Mouse (Mus musculus) adrenal gland, postnatal 36 days (tissue): ENCODE data around the gene Oaz2. TPM values are rescaled to one million over a fixed set of nuclear protein-coding genes. Genes with fewer than 3 reads are reported as not detected.

Experiments
- DNase-seq, 2 experiments: peaks; one replicate each; pipeline ENCODE4 v3.0.0; 2021; ENCODE audit warnings: mixed read lengths in 1 of 2
- total RNA-seq, 2 experiments: library from RNA; stranded (reverse); gene quantifications; 2 replicates each; pipeline ENCODE4 v1.2.3; 2021

Gene Oaz2
- total RNA-seq, 2 experiments from 2014 or later: 128 to 130 TPM

DNA sequence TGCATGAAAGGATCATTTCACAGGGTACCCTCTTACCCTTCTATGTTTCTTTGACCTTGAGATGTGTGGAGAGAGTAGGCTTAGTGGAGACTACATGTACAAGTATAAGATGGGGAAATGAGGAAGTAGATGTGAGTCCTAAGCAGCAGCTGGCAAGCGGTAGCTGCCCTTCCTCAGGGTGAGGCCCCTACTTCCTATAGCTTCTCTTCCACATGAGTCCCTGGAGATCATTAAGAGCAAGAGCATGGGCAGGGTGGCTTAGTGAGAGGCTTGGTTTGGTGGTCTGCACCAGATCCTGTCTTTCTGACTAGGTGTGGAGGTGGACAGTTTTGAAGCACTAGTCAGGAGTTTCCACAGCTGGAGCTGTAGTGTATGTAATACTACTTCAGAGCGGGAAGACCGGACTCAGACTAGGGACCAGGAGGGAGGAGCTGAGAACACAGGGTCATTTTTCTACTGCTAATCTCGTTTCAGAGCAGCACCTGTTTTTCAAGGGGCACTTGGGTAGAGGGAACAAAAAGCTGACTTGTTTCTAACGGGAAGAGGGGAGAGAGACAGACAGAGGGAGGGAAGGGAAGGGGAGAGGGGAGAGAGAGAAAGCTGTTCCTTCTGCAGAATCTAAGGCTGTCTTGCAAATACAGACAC is 25.3 kb downstream of the Oaz2 start:
- DNase-seq: no peak

- DNase-seq: peak in 1 of 2 experiments; percentile 60
These were observed 27.8 kb downstream of the Oaz2 start for GRCm38 (mm10) chr9:65695646-65696045.

DNA sequence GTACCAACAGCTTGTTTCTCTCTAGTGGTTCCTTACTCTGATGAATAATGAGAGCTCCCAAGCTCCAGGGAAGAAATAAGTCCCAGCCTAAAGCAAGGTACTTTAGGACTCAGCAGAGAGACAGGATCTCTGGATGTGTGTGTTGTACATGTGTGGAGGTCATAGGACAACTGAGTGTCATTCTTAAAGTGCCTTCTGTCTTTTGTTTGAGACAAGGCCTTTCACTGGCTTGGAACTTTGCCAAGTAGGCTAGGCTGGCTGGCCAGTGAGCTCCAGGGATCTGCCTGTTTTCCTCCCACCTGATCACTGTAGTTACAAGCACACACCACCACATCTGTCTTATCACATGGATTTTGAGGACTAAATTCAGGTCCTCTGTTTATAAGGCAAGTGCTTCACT is 28.5 kb downstream of the Oaz2 start:
- peak; percentile 52 to 54 for DNase-seq

DNA sequence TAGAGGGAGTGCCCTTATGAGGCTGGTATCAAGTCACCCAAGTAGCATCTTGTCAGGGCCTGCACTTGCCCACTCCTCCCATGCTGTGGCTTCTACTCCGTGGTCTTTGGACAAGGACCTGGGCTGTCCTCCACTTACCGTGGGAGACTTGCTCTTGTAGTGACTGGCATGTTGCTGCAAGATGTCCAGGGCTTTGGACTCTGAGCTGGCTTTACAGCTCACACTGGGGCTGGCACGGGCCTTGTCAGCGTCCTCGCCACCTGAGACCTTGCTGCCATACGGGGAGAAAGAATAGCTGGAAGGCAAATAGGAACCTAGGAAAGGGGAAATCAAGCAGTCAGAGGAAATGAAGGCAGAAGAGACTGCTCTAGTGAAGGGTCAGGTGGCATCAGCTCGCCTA is 29.6 kb downstream of the Oaz2 start:
- no peak for DNase-seq

- DNase-seq: no peak
These were observed 30.2 kb downstream of the Oaz2 start for GRCm38 (mm10) chr9:65697992-65698391.

DNA sequence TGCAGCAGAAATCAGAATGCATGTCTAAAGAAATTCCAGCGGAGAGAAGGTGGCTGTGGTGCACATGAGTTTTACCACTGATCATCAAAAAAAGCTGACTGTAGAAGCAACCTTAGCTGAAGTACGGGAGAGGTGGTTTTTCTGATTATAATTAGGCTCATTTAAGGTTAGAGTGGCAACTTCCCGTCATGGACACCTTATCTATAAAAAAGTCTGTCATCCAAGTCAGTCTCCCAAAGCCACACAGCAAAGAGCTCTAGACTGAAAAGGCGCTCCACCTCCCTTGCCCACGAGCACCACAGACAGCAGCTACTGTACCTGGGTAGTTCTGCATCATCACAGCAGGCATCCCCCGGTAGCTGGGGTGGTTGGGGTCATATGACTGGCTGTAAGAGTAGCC is 32.7 kb downstream of the Oaz2 start:
- no peak for DNase-seq

DNA sequence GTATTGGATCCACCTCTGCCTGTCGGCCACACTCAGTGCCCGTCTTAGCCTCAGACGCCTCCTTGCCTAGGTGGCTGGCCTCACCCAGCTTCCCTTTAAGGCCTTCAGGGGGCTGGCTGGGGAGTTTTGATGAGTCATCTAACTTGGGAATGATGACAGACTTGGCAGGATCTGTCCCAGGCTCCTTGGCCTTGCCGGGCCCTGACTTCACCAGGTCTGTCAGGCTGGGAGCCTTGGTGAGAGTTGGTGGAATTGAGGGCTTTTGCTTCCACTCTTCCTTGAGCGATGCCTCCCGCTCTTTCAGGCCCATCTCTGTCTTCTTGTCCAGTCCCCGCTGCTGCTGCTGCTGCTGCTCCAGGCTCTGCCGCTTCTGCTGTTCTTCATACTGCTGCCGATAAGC is 34.5 kb downstream of the Oaz2 start:
- peak in 1 of 2 experiments; percentile 30 for DNase-seq

DNA sequence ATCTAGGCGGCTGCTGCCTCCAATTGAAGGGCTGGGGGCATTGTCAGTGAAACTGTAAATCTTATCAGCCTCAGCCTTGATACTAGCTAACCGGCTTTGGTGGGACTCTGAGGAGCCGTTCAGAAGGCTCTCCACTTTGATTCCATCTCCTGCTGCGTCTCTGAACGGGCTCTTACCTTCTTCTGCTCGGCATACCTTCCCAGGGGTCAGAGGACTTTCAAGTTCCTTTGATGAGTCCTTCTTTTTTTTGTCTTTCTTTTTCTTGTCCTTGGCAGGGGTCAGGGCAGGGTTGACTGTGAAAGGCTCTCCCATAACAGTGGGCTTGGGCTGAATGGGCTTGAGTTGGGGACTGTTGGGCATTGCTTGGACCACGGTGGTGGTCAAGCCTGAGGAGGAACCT is 35.4 kb downstream of the Oaz2 start:
- no peak for DNase-seq

DNA sequence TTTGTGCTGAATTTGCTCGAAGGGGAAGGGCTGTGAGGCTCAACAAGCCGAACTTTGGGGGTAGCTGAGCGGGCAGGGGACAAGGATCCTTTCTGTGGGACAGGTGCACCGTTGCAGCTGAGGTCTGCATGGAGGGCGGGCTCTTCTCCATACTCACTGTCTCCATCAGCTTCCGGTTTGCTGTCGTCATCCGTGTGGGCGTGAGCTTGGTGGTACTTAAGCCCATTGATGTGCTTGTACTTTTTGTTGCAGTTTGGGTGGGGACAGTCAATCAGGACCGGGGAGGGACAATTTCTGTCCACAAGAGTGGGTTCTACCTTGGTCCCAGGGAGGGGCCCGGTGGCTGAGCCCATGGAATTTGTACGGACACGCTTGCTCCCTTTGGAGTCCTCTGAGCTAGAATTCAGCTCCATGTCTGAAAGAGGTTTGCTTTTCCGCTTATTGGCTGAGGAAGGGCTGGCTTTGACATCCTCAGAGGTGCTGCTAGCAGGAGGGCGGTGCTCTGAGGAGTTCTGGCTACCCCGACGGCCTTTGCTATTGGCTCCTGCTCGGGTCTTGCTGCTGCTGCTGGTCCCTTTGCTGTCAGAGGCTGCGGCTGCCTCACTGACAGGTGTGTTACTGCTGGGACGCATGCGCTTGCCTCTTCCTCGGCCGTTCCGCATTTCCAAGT is 36.3 kb downstream of the Oaz2 start:
- no peak for DNase-seq

DNA sequence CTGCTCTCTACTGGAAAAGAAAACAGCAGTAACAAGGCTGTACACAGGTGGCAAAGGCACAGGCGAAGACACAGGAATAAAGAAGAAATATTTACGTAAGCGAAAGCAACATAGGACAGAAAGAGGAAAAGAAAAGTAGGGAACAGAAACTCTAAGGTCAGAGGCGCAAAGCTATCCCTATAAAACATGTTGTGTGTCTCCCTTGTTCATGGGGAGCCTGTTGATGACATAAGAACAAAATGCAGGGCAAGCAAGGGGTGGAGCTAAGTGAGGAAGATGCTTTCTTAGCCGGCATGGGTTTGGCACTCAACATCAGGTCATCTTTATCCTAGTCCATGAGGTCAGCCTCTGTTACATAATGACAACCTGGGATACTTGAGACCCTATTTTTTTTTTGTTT is 50.4 kb downstream of the Oaz2 start:
- DNase-seq: no peak

DNA sequence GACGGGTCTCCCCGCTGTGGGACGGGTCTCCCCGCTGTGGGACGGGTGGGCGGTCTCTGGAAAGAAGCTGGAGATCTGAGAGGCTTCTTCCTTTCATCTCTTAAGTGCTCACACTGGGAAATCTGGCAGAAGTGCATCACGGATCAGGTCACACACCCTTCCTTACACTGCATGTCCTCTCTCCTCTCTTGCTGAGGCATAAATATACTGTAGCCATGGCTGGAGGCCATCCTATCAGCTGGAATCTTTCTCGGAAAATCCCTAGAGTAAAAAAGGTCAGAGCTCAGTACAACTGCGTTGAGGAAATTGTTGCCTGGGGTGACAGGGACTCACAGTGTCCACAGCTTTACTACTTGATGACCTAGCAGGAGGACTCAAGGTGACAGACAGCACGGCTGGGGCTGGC is 53.4 kb downstream of the Oaz2 start:
- peak; percentile 26 to 32 for DNase-seq

DNA sequence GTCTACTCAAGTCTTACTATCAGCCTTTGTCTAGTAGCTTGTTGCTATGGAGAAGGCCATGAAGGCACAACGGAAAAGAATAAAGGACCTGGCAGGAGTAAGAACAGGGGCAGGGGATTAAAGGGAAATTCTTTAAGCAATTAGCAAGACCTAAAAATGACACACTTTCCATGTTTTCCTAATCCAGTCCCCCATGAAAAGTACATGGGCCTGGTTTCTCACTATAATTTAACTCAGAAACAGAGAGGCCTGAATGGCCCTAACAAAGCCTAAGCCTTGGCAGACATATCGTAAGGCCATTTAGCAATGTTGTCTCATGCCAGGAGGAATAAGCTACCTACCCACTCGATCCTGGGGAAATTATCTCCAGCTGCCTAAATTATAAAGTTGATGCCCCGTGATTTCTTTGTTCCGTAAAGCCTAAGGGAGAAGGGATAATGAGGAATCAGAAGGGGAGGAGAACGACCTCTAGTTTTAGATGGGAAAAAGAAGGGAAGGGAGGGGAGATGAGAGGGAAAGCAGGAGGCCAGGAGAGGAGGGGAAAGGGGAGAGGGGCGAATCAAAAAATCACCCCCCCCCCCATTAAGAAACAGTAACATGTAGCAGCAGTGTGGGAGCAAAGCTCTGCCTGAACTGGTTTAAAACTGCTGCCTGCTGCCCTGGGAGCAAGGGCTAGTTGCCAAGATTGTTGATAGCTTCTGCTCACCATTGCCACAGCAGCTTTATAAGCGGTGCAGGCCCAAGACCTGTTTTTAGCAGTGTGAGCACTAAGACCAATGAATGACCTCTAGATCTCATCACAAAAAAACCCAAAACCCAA is 56.9 kb downstream of the Oaz2 start:
- peak; percentile 60 to 78 for DNase-seq

DNA sequence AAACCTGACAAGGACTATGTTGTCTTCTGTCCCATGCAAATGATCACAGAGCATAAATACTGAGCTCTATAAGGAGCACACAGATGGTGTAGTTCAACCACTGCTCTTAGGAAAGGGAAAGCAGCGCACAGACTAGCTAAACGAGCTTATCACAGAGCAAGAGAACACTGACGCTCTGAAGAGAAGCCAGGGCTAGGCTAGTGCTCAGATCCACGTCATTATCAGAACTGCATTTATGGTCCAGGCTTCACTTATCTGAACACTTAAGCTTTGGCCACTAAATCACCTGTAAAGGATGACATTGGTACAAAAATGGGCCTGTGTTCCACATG is 57.5 kb downstream of the Oaz2 start:
- DNase-seq: no peak

- peak; percentile 56 to 62 for DNase-seq
These were observed 58.6 kb downstream of the Oaz2 start for GRCm38 (mm10) chr9:65726431-65726830.

- no peak for DNase-seq
These were observed 59.7 kb downstream of the Oaz2 start for GRCm38 (mm10) chr9:65727491-65727890.

GRCm38 (mm10) chr9:65728588-65728987 is 60.8 kb downstream of the Oaz2 start:
- no peak for DNase-seq

- no peak for DNase-seq
These were observed 67.1 kb downstream of the Oaz2 start for GRCm38 (mm10) chr9:65734931-65735330.

Other genes starting within 250 kb of the Oaz2 start
- gene Slc51b, start 245.0 kb upstream of the Oaz2 start, total RNA-seq: not detected
- gene Mtfmt, start 232.2 kb upstream of the Oaz2 start, total RNA-seq: 10 to 100 TPM; 13.4 to 14.2 TPM
- 10 to 100 TPM; 61.9 to 70.4 TPM for gene Spg21, start 207.1 kb upstream of the Oaz2 start, total RNA-seq
- gene Ankdd1a, start 147.8 kb upstream of the Oaz2 start, total RNA-seq: 1 to 10 TPM; 2.0 to 3.4 TPM
- gene Plekho2, start 88.0 kb upstream of the Oaz2 start, total RNA-seq: 10 to 100 TPM; 56.6 to 71.5 TPM
- under 1 TPM; 0.46 to 0.92 TPM for gene Pif1, start 80.8 kb upstream of the Oaz2 start, total RNA-seq
- 10 to 100 TPM; 51.1 to 67.3 TPM for gene Rbpms2, start 38.4 kb upstream of the Oaz2 start, total RNA-seq
- gene Zfp609, start 159.6 kb downstream of the Oaz2 start, total RNA-seq: 10 to 100 TPM; 25.1 to 31.1 TPM
- 1 to 10 TPM; 3.3 to 4.4 TPM for gene Pclaf, start 222.2 kb downstream of the Oaz2 start, total RNA-seq
- 10 to 100 TPM; 33.2 to 45.0 TPM for gene Trip4, start 240.8 kb downstream of the Oaz2 start, total RNA-seq
- gene Csnk1g1, start 240.9 kb downstream of the Oaz2 start, total RNA-seq: 10 to 100 TPM; 17.8 to 18.6 TPM